Mouse (Mus musculus) layer of hippocampus, adult 8-10 months (tissue): ENCODE measurements around the gene Pak6. TPM values are rescaled to one million over a fixed set of nuclear protein-coding genes. Genes with fewer than 3 reads are reported as not detected.

ENCODE experiments used
- DNase-seq, 2 experiments: peaks; one replicate each; pipeline ENCODE4 v3.0.0; 2022; ENCODE audit warnings: low spot score in 2 of 2
- total RNA-seq, 4 experiments: library from RNA; stranded (reverse); gene quantifications; 2 replicates each; pipeline ENCODE4 v1.2.4; 2022

Pak6 gene
- total RNA-seq, 4 experiments from 2014 or later, result 50.7 to 58.1 (median 54.1) TPM

GRCm38 (mm10) chr2:118664975-118665516, 1.9 kb downstream of the Pak6 start:
- DNase-seq, result no peak

- DNase-seq, result no peak
These were observed 2.5 kb downstream of the Pak6 start for GRCm38 (mm10) chr2:118665616-118666015.

GRCm38 (mm10) chr2:118667181-118667580, 4.1 kb downstream of the Pak6 start:
- DNase-seq, result no peak

GRCm38 (mm10) chr2:118669245-118669644, 6.1 kb downstream of the Pak6 start:
- no peak for DNase-seq

- no peak for DNase-seq
These were observed 6.7 kb downstream of the Pak6 start for GRCm38 (mm10) chr2:118669785-118670184.

- no peak for DNase-seq
These were observed 8.6 kb downstream of the Pak6 start for GRCm38 (mm10) chr2:118671728-118672127.

- no peak for DNase-seq
These were observed 10.8 kb downstream of the Pak6 start for GRCm38 (mm10) chr2:118673686-118674465.

- DNase-seq, result no peak
These were observed 11.4 kb downstream of the Pak6 start for GRCm38 (mm10) chr2:118674500-118674899.

- peak in 1 of 2 experiments; percentile 44 for DNase-seq
These were observed 14.0 kb downstream of the Pak6 start for GRCm38 (mm10) chr2:118676839-118677741.

GRCm38 (mm10) chr2:118677817-118678216, 14.7 kb downstream of the Pak6 start:
- DNase-seq, result no peak

- DNase-seq, result no peak
These were observed 16.5 kb downstream of the Pak6 start for GRCm38 (mm10) chr2:118679577-118679976.

GRCm38 (mm10) chr2:118680926-118681325, 17.8 kb downstream of the Pak6 start:
- DNase-seq, result no peak

- no peak for DNase-seq
These were observed 19.6 kb downstream of the Pak6 start for GRCm38 (mm10) chr2:118682544-118683260.

- no peak for DNase-seq
These were observed 22.0 kb downstream of the Pak6 start for GRCm38 (mm10) chr2:118685088-118685487.

GRCm38 (mm10) chr2:118686693-118687092, 23.6 kb downstream of the Pak6 start:
- no peak for DNase-seq

- no peak for DNase-seq
These were observed 24.7 kb downstream of the Pak6 start for GRCm38 (mm10) chr2:118687791-118688190.

GRCm38 (mm10) chr2:118689875-118690274, 26.8 kb downstream of the Pak6 start:
- DNase-seq, result no peak

GRCm38 (mm10) chr2:118693370-118693966, 30.4 kb downstream of the Pak6 start:
- DNase-seq, result no peak

- DNase-seq, result peak in 1 of 2 experiments; percentile 69
These were observed 32.7 kb downstream of the Pak6 start for GRCm38 (mm10) chr2:118695677-118696232.

- no peak for DNase-seq
These were observed 33.6 kb downstream of the Pak6 start for GRCm38 (mm10) chr2:118696451-118697308.
